Mouse (Mus musculus) MEL (cell line): ENCODE measurements around the gene Eva1a.

ENCODE experiments used
- CHD2 ChIP-seq: IDR thresholded peaks from 2 replicates; pipeline ENCODE4 v1.6.1; 2011; ENCODE audit warnings: low read length, improper control_type of control experiment
- CTCF ChIP-seq, 3 experiments: IDR thresholded peaks in 2 of 3; conservative IDR thresholded peaks in 1 of 3; 2 replicates each; pipeline ENCODE4 v1.5.1; 2011 to 2012; ENCODE audit warnings: low read length in 3 of 3, low read depth in 2 of 3, mild to moderate bottlenecking in 2 of 3, improper control_type of control experiment in 1 of 3, inconsistent platforms in 1 of 3, mixed read lengths in 1 of 3, moderate library complexity in 1 of 3; ENCODE audit not compliant: control insufficient read depth in 1 of 3, insufficient read depth in 1 of 3, poor library complexity in 1 of 3, severe bottlenecking in 1 of 3
- EP300 ChIP-seq, 2 experiments: IDR thresholded peaks; 2 replicates each; pipeline ENCODE4 v1.6.1; 2011; ENCODE audit warnings: improper control_type of control experiment in 2 of 2, low read length in 2 of 2, low read depth in 1 of 2, mild to moderate bottlenecking in 1 of 2
- KAT2A ChIP-seq: conservative IDR thresholded peaks from 2 replicates; pipeline ENCODE4 v1.6.1; 2012; ENCODE audit warnings: low read depth, low read length, improper control_type of control experiment, inconsistent platforms
- MAX ChIP-seq: IDR thresholded peaks from 2 replicates; pipeline ENCODE4 v1.6.1; 2011; ENCODE audit warnings: low read length, improper control_type of control experiment
- MAZ ChIP-seq: IDR thresholded peaks from 2 replicates; pipeline ENCODE4 v1.6.1; 2012; ENCODE audit warnings: low read depth, mild to moderate bottlenecking, inconsistent platforms, low read length, improper control_type of control experiment
- MYB ChIP-seq: IDR thresholded peaks from 2 replicates; pipeline ENCODE4 v1.6.1; 2011; ENCODE audit warnings: mild to moderate bottlenecking, low read depth, low read length, improper control_type of control experiment
- POLR2A ChIP-seq, 2 experiments: IDR thresholded peaks; 2 replicates each; pipeline ENCODE4 v1.6.1; 2011 to 2012; ENCODE audit warnings: low read length in 2 of 2, mild to moderate bottlenecking in 2 of 2, control low read depth in 1 of 2, improper control_type of control experiment in 1 of 2, low read depth in 1 of 2, moderate library complexity in 1 of 2; ENCODE audit not compliant: control insufficient read depth in 1 of 2, insufficient read depth in 1 of 2, poor library complexity in 1 of 2
- TAL1 ChIP-seq: IDR thresholded peaks from 2 replicates; pipeline ENCODE4 v1.6.1; 2012; ENCODE audit warnings: mild to moderate bottlenecking, inconsistent platforms, low read length, moderate library complexity, mixed read lengths
- UBTF ChIP-seq: IDR thresholded peaks from 2 replicates; pipeline ENCODE4 v1.6.1; 2012; ENCODE audit warnings: low read depth, mild to moderate bottlenecking, inconsistent platforms, low read length, improper control_type of control experiment, moderate library complexity, borderline replicate concordance; ENCODE audit not compliant: insufficient read depth
- ZNF384 ChIP-seq: IDR thresholded peaks from 2 replicates; pipeline ENCODE4 v1.6.1; 2012; ENCODE audit warnings: low read depth, mild to moderate bottlenecking, inconsistent platforms, low read length, improper control_type of control experiment

DNA sequence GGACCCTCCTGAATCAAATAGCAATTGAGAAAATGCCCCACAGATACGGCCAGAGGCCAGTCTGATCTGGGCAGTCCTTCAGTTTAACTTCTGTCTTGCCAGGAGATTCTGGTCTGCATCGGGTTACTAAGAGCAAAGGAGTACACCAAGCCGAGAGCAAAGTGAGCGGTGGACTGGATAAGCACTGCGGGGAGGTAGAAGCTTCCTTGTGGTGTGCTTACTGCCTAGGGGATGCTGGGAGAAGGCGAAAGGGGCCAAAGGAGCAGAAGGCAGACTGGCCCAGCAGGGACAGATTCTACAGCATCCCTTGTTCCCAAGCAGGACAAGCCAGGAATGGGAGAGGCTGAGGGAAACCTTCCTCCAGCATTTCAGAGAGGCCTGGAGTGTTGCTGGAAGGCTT, 42.8 kb downstream of the Eva1a start:
- TF ChIP-seq MAZ, result no peak
- TF ChIP-seq POLR2A (IDR thresholded peaks at IDR 0.05; ENCODE audit: control insufficient read depth in 1 of 2, insufficient read depth in 1 of 2, low read depth in 1 of 2, low read length in 2 of 2, poor library complexity in 1 of 2), result no peak
- no peak for TF ChIP-seq CHD2
- no peak for TF ChIP-seq EP300 (IDR thresholded peaks at IDR 0.05; ENCODE audit: low read depth in 1 of 2, low read length in 2 of 2)
- no peak for TF ChIP-seq KAT2A
- no peak for TF ChIP-seq CTCF (IDR thresholded peaks at IDR 0.05 in 2 of 3, conservative IDR thresholded peaks at IDR 0.05 in 1 of 3; ENCODE audit: control insufficient read depth in 1 of 3, insufficient read depth in 1 of 3, low read depth in 2 of 3, low read length in 3 of 3, poor library complexity in 1 of 3, severe bottlenecking in 1 of 3)
- TF ChIP-seq UBTF, result no peak
- no peak for TF ChIP-seq TAL1
- TF ChIP-seq MYB, result no peak
- TF ChIP-seq MAX, result no peak
- no peak for TF ChIP-seq ZNF384
